Mouse (Mus musculus) liver, postnatal 0 days (tissue): ENCODE results near the gene Hcn3. TPM values are rescaled to one million over a fixed set of nuclear protein-coding genes. Genes with fewer than 3 reads are reported as not detected.
"Not testable (repeated sequence)": the region's sequence is repeated elsewhere in the genome, so short reads cannot be mapped to it uniquely, and the experiment has no call there.

ENCODE experiments used
- ATAC-seq: fragments of 200-750 bp; cut with Nextera tagmentation; 2 replicates; pipeline ENCODE4 v1.8.0; 2017; ENCODE audit warnings: mild to moderate bottlenecking, moderate library complexity
- DNase-seq: peaks from one replicate; pipeline ENCODE4 v3.0.0-alpha.2; 2016
- H3K27ac ChIP-seq: fragments of 300-500 bp; sonication (generic); 2 replicates; pipeline ENCODE4 v1.5.1; 2014; ENCODE audit warnings: antibody characterized with exemption, moderate library complexity, mild to moderate bottlenecking, low read depth
- H3K27me3 ChIP-seq: fragments of 300-500 bp; sonication (generic); 2 replicates; pipeline ENCODE4 v1.6.1; 2014; ENCODE audit warnings: low read length, control low read depth, mixed read lengths; ENCODE audit not compliant: insufficient read depth
- H3K36me3 ChIP-seq: fragments of 300-500 bp; sonication (generic); replicated peaks from 2 replicates; pipeline ENCODE4 v1.6.1; 2014; ENCODE audit warnings: mild to moderate bottlenecking, control low read depth, low read length, moderate library complexity, mixed read lengths; ENCODE audit not compliant: insufficient read depth
- H3K4me1 ChIP-seq: fragments of 300-500 bp; sonication (generic); 2 replicates; pipeline ENCODE4 v1.6.1; 2014; ENCODE audit warnings: antibody characterized with exemption, mild to moderate bottlenecking, control low read depth; ENCODE audit not compliant: insufficient read depth
- H3K4me2 ChIP-seq: fragments of 300-500 bp; sonication (generic); 2 replicates; pipeline ENCODE4 v1.6.1; 2014; ENCODE audit warnings: low read depth, mild to moderate bottlenecking, low read length, moderate library complexity, mixed read lengths
- H3K4me3 ChIP-seq: fragments of 300-500 bp; sonication (generic); 2 replicates; pipeline ENCODE4 v1.5.1; 2014; ENCODE audit warnings: low read depth, low read length
- H3K9ac ChIP-seq: fragments of 300-500 bp; sonication (generic); replicated peaks from 2 replicates; pipeline ENCODE4 v1.6.1; 2014; ENCODE audit warnings: mild to moderate bottlenecking, moderate library complexity
- H3K9me3 ChIP-seq: fragments of 300-500 bp; sonication (generic); 2 replicates; pipeline ENCODE4 v1.6.1; 2016; ENCODE audit warnings: mild to moderate bottlenecking, control low read depth, low read length, mixed read lengths
- CTCF ChIP-seq: sonication (generic); IDR thresholded peaks from 2 replicates; pipeline ENCODE4 v1.5.1; 2016; ENCODE audit warnings: antibody characterized with exemption, low read depth
- EP300 ChIP-seq: IDR thresholded peaks from 2 replicates; pipeline ENCODE4 v1.6.1; 2016; ENCODE audit warnings: antibody characterized with exemption, low read depth, mild to moderate bottlenecking
- WGBS: fragments of 180-500 bp; shearing (Covaris S2); extraction: QIAGEN DNeasy Blood & Tissue Kit; methylation state at CpG from one replicate; pipeline ENCODE4 v1.1.7; 2014; ENCODE audit not compliant: insufficient replicate concordance; 5-methylcytosine and 5-hydroxymethylcytosine counted together
- polyA plus RNA-seq: library from polyadenylated mRNA; unstranded; fragments of >200 nt; fragmentation: Nextera tagmentation; extraction: Ambion mirVana; gene quantifications from 2 replicates; pipeline ENCODE4 v1.2.1, GENCODE M21; 2015

Gene Hcn3
- polyA plus RNA-seq, 1 experiment from 2014 or later = 0.49 TPM

GRCm38 (mm10) chr3:89163123-89163522 lies 3.1 kb upstream of the Hcn3 start:
- WGBS = 80% methylated on average over 1 of the region's 1 CpGs

DNA sequence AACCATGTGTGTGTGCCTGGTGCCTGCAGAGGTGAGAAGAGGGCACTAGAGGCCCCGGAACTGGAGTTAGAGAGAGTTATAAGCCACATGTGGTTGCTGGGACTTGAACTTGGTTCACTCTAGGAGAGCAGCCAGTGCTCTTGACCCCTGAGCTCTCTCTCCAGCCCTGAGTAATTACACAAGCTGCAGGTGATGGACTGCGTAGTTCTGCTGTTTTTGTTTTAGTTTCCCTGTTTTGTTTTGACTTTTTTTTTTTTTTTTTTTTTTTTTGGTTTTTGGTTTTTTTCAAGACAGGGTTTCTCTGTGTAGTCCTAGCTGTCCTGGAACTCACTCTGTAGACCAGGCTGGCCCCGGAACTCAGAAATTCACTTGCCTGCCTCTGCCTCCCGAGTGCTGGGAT lies 1.8 kb upstream of the Hcn3 start:
- Histone ChIP-seq H3K27me3 (peaks cover 17% of the 10 kb centered on the region), H3K27ac (no peak overlapping the region), H3K4me1 (peaks cover 31% of the 10 kb centered on the region), H3K4me3 (no peak overlapping the region), H3K9me3 (no peaks in the 10 kb centered on the region), H3K36me3 (peaks cover 2% of the 10 kb centered on the region), H3K9ac (no peak overlapping the region), H3K4me2 (no peak overlapping the region)
- TF ChIP-seq EP300 (no peak), CTCF (no peak)
- no peak for DNase-seq
- ATAC-seq = no peak
- WGBS = 77% methylated on average over 4 of the region's 4 CpGs

More at GRCm38 (mm10) chr3:89163123-89163522, 3.1 kb upstream of the Hcn3 start:
- Histone ChIP-seq H3K9ac (no peak overlapping the region), H3K9me3 (no peaks in the 10 kb centered on the region), H3K4me2 (no peak overlapping the region), H3K27ac (no peak overlapping the region), H3K36me3 (peaks cover 15% of the 10 kb centered on the region), H3K4me1 (peaks cover 31% of the 10 kb centered on the region), H3K27me3 (peaks cover 16% of the 10 kb centered on the region), H3K4me3 (no peak overlapping the region)
- DNase-seq (no peak), ATAC-seq (no peak)
- TF ChIP-seq EP300 (no peak), CTCF (no peak)

DNA sequence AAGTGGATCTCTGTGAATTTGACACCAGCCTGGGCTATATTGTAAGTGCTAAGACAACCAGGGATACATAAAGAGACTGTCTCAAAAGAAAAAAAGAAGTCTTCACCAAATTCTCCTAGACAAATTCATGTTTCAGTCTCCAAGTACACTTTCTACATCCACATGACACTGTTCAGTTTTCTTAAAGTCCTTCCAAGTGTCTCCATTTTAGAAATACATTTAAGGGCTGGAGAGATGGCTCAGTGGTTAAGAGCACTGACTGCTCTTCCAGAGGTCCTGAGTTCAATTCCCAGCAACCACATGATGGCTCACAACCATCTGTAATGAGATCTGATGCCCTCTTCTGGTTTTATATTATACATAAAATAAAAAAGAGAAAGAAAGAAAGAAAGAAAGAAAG lies 1.2 kb upstream of the Hcn3 start:
- peaks cover 27% of the 10 kb centered on the region for H3K4me1 ChIP-seq
- ATAC-seq, H3K4me2 ChIP-seq, H3K36me3 ChIP-seq, H3K9me3 ChIP-seq, DNase-seq, H3K9ac ChIP-seq, H3K4me3 ChIP-seq, H3K27ac ChIP-seq: not testable (repeated sequence)
- H3K27me3 ChIP-seq = peaks cover 17% of the 10 kb centered on the region

GRCm38 (mm10) chr3:89159211-89159610 lies 785 bp downstream of the Hcn3 start:
- Histone ChIP-seq H3K27me3 (peaks cover 17% of the 10 kb centered on the region), H3K4me2 (peak overlapping the region; percentile 91), H3K4me1 (peaks cover 19% of the 10 kb centered on the region), H3K27ac (no peak overlapping the region), H3K9ac (no peak overlapping the region; the same call in 1 of the 2 replicates), H3K36me3 (no peaks in the 10 kb centered on the region), H3K4me3 (peak overlapping the region; percentile 49), H3K9me3 (no peaks in the 10 kb centered on the region)
- TF ChIP-seq EP300 = no peak
- no peak for TF ChIP-seq CTCF
- DNase-seq (peak; percentile 77), ATAC-seq (peak; percentile 34; the same call in 1 of the 2 replicates)
- 1% methylated on average over 13 of the region's 13 CpGs for WGBS

DNA sequence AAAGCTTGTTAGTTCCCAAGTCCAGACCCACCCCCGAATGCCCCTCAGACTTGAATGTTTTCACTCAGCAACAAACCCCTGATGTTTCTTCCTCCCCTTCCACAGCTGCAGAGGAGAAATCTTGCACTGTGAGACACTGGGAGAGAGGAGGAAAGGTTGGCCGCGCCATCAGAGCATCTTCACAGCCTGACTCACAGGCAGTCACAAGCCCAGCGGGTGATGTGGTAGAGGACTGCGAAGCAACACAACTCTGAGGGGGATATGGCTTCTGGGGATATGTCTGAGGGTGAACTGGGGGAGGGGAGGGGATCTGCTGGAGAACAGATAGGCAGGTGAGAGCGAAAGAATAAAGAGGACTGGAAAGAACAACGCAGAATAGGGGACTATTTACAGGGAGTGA lies 1.3 kb downstream of the Hcn3 start:
- TF ChIP-seq EP300 (no peak), CTCF (no peak)
- Histone ChIP-seq H3K9ac (no peak overlapping the region), H3K4me1 (peaks cover 15% of the 10 kb centered on the region), H3K27me3 (peaks cover 17% of the 10 kb centered on the region), H3K4me2 (no peak overlapping the region), H3K4me3 (no peak overlapping the region), H3K9me3 (no peaks in the 10 kb centered on the region), H3K27ac (no peak overlapping the region), H3K36me3 (no peaks in the 10 kb centered on the region)
- WGBS = 27% methylated on average over 7 of the region's 7 CpGs
- ATAC-seq = no peak
- no peak for DNase-seq

DNA sequence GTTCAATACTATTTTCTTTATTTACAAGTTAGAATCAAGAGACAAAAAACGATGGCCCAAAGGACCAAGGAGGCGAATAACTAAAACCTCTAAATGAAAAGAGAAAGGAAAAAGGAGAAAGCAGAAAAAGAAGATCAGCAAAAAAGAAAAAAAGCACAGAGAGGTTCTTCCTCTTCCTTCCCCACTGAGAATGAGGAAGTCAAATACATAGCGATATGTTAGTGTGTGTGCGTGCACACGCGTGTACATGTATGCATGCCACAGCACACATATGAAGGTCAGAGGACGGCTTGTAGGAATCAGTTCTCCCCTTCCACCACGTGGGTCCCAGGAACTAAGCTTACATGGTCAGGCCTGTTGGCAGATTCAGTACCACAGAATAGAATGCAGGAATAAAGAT lies 3.0 kb downstream of the Hcn3 start:
- Histone ChIP-seq H3K9me3 (no peaks in the 10 kb centered on the region), H3K9ac (no peak overlapping the region), H3K27ac (no peak overlapping the region), H3K27me3 (peaks cover 17% of the 10 kb centered on the region), H3K4me3 (no peak overlapping the region), H3K4me2 (no peak overlapping the region), H3K36me3 (no peaks in the 10 kb centered on the region), H3K4me1 (peaks cover 15% of the 10 kb centered on the region)
- DNase-seq (no peak), ATAC-seq (no peak)
- TF ChIP-seq CTCF = no peak
- no peak for TF ChIP-seq EP300
- 62% methylated on average over 8 of the region's 8 CpGs for WGBS
